Mouse (Mus musculus): Measurements from ENCODE around the gene Tmbim6. TPM values are rescaled to one million over a fixed set of nuclear protein-coding genes. Genes with fewer than 3 reads are reported as not detected.
"Not testable (repeated sequence)": the region's sequence is repeated elsewhere in the genome, so short reads cannot be mapped to it uniquely, and the experiment has no call there.

Tmbim6 gene
- polyA plus RNA-seq, 1 experiment from 2014 or later = 246 TPM

DNA sequence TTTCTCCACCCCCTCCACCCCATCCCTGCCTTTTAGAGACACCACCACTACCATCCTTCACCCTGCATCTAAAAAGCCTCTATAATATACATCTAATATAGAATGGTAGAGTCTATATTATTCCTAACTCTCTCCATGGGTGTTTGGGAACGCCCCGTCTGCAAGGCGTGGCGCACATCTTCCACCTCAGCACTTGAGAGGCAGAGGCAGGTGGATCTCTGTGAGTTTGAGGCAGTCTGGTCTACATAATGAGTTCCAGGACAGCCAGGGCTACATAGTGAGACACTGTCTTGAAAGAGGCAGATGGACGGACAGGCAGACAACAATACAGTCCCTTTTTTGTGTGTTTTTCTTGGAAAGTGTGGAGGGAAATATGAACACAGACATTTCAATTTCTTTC, 17.6 kb upstream of the Tmbim6 start:
- Histone ChIP-seq H3K27ac (ENCODE audit: low read depth, low read length) (no peak overlapping the region), H3K4me3 (ENCODE audit: low read depth, low read length) (no peak overlapping the region), H3K36me3 (ENCODE audit: control insufficient read depth, insufficient read depth, low read length) (no peaks in the 10 kb centered on the region), H3K9ac (ENCODE audit: low read length) (no peak overlapping the region), H3K4me2 (ENCODE audit: low read depth) (no peak overlapping the region), H3K9me3 (ENCODE audit: control insufficient read depth, low read length) (no peaks in the 10 kb centered on the region), H3K4me1 (ENCODE audit: control insufficient read depth, insufficient read depth, low read length) (no peaks in the 10 kb centered on the region), H3K27me3 (ENCODE audit: control insufficient read depth, insufficient read depth, low read length) (no peaks in the 10 kb centered on the region)
- 94% methylated on average over 5 of the region's 5 CpGs for WGBS
- ATAC-seq (ENCODE audit: insufficient read depth, low FRiP score, low TSS enrichment) (no peak), DNase-seq (ENCODE audit: low spot score) (no peak)

DNA sequence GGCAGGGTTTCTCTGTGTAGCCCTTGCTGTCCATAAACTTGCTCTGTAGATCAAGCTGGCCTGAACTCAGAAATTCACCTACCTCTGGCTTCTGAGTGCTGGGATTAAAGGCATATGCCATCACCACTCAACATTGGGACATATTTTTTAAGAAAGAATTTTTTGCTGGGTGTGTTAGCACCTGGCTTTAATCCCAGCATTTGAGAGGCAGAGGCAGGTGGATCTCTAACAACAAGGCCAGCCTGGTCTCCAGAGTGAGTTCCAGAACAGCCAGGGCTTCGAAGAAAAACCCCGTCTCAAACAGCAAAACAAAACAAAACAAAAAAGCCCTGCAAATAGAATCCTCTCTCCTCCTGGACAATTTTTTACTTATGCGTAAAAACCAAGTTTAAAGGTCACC, 17.1 kb upstream of the Tmbim6 start:
- Histone ChIP-seq H3K9me3 (ENCODE audit: control insufficient read depth, low read length) (no peaks in the 10 kb centered on the region), H3K4me2 (ENCODE audit: low read depth) (no peak overlapping the region), H3K9ac (ENCODE audit: low read length) (no peak overlapping the region), H3K27me3 (ENCODE audit: control insufficient read depth, insufficient read depth, low read length) (no peaks in the 10 kb centered on the region), H3K4me1 (ENCODE audit: control insufficient read depth, insufficient read depth, low read length) (no peaks in the 10 kb centered on the region), H3K36me3 (ENCODE audit: control insufficient read depth, insufficient read depth, low read length) (no peaks in the 10 kb centered on the region), H3K27ac (ENCODE audit: low read depth, low read length) (no peak overlapping the region), H3K4me3 (ENCODE audit: low read depth, low read length) (no peak overlapping the region)
- 91% methylated on average over 3 of the region's 3 CpGs for WGBS
- ATAC-seq (ENCODE audit: insufficient read depth, low FRiP score, low TSS enrichment) (no peak), DNase-seq (ENCODE audit: low spot score) (no peak)

DNA sequence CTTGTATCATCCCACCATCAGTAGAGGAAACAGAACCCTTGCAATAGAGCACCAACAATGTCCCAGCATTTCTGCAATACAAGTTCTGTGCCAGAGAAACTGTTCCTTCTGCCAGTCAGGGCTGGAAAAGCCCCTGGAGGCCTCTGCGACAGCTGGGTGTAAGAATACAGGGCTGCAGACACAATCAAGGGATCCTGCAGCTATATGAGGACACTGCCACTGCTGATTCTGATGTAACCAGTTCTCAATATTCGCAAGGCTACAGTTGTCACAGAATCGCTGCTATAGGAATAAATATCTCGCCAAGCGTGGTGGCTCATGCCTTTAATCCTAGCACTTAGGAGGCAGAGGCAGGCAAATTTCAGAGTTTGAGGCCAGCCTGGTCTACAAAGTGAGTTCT, 16.4 kb upstream of the Tmbim6 start:
- Histone ChIP-seq H3K9ac (ENCODE audit: low read length) (no peak overlapping the region), H3K27me3 (ENCODE audit: control insufficient read depth, insufficient read depth, low read length) (no peaks in the 10 kb centered on the region), H3K9me3 (ENCODE audit: control insufficient read depth, low read length) (no peaks in the 10 kb centered on the region), H3K4me3 (ENCODE audit: low read depth, low read length) (no peak overlapping the region), H3K27ac (ENCODE audit: low read depth, low read length) (no peak overlapping the region), H3K36me3 (ENCODE audit: control insufficient read depth, insufficient read depth, low read length) (no peaks in the 10 kb centered on the region), H3K4me1 (ENCODE audit: control insufficient read depth, insufficient read depth, low read length) (no peaks in the 10 kb centered on the region), H3K4me2 (ENCODE audit: low read depth) (no peak overlapping the region)
- ATAC-seq (ENCODE audit: insufficient read depth, low FRiP score, low TSS enrichment) (no peak), DNase-seq (ENCODE audit: low spot score) (no peak)
- 91% methylated on average over 5 of the region's 5 CpGs for WGBS

DNA sequence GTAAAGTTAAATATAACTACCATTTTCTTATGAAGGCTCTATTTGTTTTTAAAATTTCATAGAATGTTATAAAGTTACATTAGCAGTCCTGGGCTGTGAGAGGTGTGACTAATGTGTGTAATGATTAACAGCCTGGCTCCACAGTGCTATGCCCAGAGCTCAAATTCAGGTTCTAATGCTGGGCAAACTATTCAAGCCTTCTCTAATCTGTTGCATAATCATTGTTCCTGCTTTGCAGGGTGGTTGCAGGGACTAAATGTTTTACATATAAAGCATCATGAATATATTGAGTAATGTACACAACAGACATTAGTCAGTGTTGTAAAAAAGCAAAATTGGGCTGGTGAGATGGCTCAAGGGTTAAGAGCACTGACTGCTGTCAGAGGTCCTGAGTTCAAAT, 9.8 kb upstream of the Tmbim6 start:
- Histone ChIP-seq H3K36me3 (ENCODE audit: control insufficient read depth, insufficient read depth, low read length) (no peaks in the 10 kb centered on the region), H3K4me3 (ENCODE audit: low read depth, low read length) (no peak overlapping the region), H3K27ac (ENCODE audit: low read depth, low read length) (no peak overlapping the region), H3K9ac (ENCODE audit: low read length) (no peak overlapping the region), H3K27me3 (ENCODE audit: control insufficient read depth, insufficient read depth, low read length) (no peaks in the 10 kb centered on the region), H3K4me1 (ENCODE audit: control insufficient read depth, insufficient read depth, low read length) (no peaks in the 10 kb centered on the region), H3K4me2 (ENCODE audit: low read depth) (no peak overlapping the region), H3K9me3 (ENCODE audit: control insufficient read depth, low read length) (no peaks in the 10 kb centered on the region)
- DNase-seq (ENCODE audit: low spot score) (no peak), ATAC-seq (ENCODE audit: insufficient read depth, low FRiP score, low TSS enrichment) (no peak)

DNA sequence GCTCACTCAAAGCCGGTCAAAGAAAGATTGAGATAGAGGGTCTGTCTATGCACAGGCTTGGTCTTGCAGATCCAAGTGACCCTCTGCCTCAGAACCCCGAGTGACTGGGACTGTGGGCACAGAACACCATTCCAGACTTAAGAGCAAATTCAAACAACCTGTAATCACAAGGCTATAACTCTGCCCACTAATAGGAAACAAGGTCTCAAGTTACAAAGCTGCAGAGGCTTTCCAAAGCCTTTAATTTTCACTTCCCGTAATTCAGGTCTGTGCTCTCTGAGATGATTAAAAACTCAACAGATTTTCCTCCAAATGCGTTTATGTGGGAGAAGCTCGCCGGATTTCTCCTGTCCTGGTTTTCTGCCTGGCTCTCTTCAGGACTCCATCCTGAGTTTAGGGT, 8.6 kb upstream of the Tmbim6 start:
- H3K9ac ChIP-seq (ENCODE audit: low read length) = no peak overlapping the region
- no peak for DNase-seq (ENCODE audit: low spot score)
- H3K4me2 ChIP-seq (ENCODE audit: low read depth) = no peak overlapping the region
- no peak overlapping the region for H3K27ac ChIP-seq (ENCODE audit: low read depth, low read length)
- no peaks in the 10 kb centered on the region for H3K9me3 ChIP-seq (ENCODE audit: control insufficient read depth, low read length)
- H3K36me3 ChIP-seq (ENCODE audit: control insufficient read depth, insufficient read depth, low read length) = no peaks in the 10 kb centered on the region
- H3K4me1 ChIP-seq (ENCODE audit: control insufficient read depth, insufficient read depth, low read length) = no peaks in the 10 kb centered on the region
- WGBS = 63% methylated on average over 6 of the region's 6 CpGs
- H3K4me3 ChIP-seq (ENCODE audit: low read depth, low read length) = no peak overlapping the region
- ATAC-seq (ENCODE audit: insufficient read depth, low FRiP score, low TSS enrichment) = no peak
- no peaks in the 10 kb centered on the region for H3K27me3 ChIP-seq (ENCODE audit: control insufficient read depth, insufficient read depth, low read length)

DNA sequence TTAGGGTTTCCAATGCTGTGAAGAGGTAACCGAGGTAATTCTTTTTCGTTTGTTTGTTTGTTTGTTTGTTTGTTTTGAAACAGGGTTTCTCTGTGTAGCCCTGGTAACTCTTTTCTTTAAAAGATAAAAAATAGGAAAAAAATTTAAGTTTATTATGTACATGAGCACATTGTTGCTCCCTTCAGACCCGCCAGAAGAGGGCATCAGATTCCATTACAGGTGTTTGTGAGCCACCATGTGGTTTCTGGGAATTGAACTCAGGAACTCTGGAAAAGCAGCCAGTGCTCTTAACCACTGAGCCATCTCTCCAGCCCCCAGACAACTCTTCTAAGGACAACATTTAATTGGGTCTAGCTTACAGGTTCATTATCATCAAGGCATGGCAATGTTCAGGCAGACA, 6.6 kb upstream of the Tmbim6 start:
- ATAC-seq (ENCODE audit: insufficient read depth, low FRiP score, low TSS enrichment); H3K9me3 ChIP-seq (ENCODE audit: control insufficient read depth, low read length); H3K9ac ChIP-seq (ENCODE audit: low read length); H3K27ac ChIP-seq (ENCODE audit: low read depth, low read length); DNase-seq (ENCODE audit: low spot score); H3K4me1 ChIP-seq (ENCODE audit: control insufficient read depth, insufficient read depth, low read length); H3K4me3 ChIP-seq (ENCODE audit: low read depth, low read length); H3K4me2 ChIP-seq (ENCODE audit: low read depth); H3K27me3 ChIP-seq (ENCODE audit: control insufficient read depth, insufficient read depth, low read length); H3K36me3 ChIP-seq (ENCODE audit: control insufficient read depth, insufficient read depth, low read length): not testable (repeated sequence)
- 70% methylated on average over 3 of the region's 3 CpGs for WGBS

DNA sequence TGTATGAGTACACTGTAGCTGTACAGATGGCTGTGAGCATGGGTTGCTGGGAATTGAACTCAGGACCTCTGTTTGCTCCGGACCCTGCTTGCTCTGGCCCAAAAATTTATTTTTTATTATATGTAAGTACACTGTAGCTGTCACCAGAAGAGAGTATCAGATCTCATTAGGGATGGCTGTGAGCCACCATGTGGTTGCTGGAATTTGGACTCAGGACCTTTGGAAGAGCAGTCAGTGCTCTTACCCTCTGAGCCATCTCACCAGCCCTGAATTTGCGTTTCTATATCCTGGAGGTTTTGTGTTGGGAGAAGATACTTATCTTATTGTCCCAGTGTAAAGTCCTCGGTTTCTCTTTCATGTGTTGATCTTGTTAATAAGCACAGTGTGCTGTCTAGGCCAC, 5.9 kb upstream of the Tmbim6 start:
- no peaks in the 10 kb centered on the region for H3K9me3 ChIP-seq (ENCODE audit: control insufficient read depth, low read length)
- no peak for DNase-seq (ENCODE audit: low spot score)
- no peaks in the 10 kb centered on the region for H3K4me1 ChIP-seq (ENCODE audit: control insufficient read depth, insufficient read depth, low read length)
- no peaks in the 10 kb centered on the region for H3K36me3 ChIP-seq (ENCODE audit: control insufficient read depth, insufficient read depth, low read length)
- ATAC-seq (ENCODE audit: insufficient read depth, low FRiP score, low TSS enrichment) = no peak
- no peak overlapping the region for H3K4me2 ChIP-seq (ENCODE audit: low read depth)
- H3K9ac ChIP-seq (ENCODE audit: low read length) = no peak overlapping the region
- no peak overlapping the region for H3K27ac ChIP-seq (ENCODE audit: low read depth, low read length)
- 84% methylated on average over 3 of the region's 3 CpGs for WGBS
- no peaks in the 10 kb centered on the region for H3K27me3 ChIP-seq (ENCODE audit: control insufficient read depth, insufficient read depth, low read length)
- H3K4me3 ChIP-seq (ENCODE audit: low read depth, low read length) = no peak overlapping the region

DNA sequence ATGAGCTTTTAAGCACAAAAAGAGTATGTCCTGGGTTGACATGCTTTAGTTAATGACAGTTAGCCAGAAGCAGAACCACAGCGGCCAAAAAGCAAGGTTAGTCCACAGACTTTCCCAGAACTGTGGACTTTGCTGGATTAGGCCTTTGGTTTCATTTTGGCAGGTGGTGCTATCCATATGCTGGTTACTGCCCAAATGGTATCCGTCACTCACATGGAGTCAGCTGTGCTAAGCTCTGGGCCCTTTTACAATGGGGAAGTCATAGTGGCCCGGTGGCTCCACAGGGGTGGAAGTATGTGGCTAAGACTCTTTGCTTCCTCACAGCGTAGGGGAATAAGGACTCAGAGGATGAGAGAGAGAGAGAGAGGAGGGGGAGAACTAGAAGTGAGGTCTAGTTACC, 4.7 kb upstream of the Tmbim6 start:
- H3K27me3 ChIP-seq (ENCODE audit: control insufficient read depth, insufficient read depth, low read length) = no peaks in the 10 kb centered on the region
- H3K9me3 ChIP-seq (ENCODE audit: control insufficient read depth, low read length) = no peaks in the 10 kb centered on the region
- no peak overlapping the region for H3K4me3 ChIP-seq (ENCODE audit: low read depth, low read length)
- no peak overlapping the region for H3K9ac ChIP-seq (ENCODE audit: low read length)
- no peak overlapping the region for H3K4me2 ChIP-seq (ENCODE audit: low read depth)
- ATAC-seq (ENCODE audit: insufficient read depth, low FRiP score, low TSS enrichment) (no peak), DNase-seq (ENCODE audit: low spot score) (no peak)
- no peaks in the 10 kb centered on the region for H3K4me1 ChIP-seq (ENCODE audit: control insufficient read depth, insufficient read depth, low read length)
- no peaks in the 10 kb centered on the region for H3K36me3 ChIP-seq (ENCODE audit: control insufficient read depth, insufficient read depth, low read length)
- WGBS = 75% methylated on average over 4 of the region's 4 CpGs
- H3K27ac ChIP-seq (ENCODE audit: low read depth, low read length) = no peak overlapping the region

DNA sequence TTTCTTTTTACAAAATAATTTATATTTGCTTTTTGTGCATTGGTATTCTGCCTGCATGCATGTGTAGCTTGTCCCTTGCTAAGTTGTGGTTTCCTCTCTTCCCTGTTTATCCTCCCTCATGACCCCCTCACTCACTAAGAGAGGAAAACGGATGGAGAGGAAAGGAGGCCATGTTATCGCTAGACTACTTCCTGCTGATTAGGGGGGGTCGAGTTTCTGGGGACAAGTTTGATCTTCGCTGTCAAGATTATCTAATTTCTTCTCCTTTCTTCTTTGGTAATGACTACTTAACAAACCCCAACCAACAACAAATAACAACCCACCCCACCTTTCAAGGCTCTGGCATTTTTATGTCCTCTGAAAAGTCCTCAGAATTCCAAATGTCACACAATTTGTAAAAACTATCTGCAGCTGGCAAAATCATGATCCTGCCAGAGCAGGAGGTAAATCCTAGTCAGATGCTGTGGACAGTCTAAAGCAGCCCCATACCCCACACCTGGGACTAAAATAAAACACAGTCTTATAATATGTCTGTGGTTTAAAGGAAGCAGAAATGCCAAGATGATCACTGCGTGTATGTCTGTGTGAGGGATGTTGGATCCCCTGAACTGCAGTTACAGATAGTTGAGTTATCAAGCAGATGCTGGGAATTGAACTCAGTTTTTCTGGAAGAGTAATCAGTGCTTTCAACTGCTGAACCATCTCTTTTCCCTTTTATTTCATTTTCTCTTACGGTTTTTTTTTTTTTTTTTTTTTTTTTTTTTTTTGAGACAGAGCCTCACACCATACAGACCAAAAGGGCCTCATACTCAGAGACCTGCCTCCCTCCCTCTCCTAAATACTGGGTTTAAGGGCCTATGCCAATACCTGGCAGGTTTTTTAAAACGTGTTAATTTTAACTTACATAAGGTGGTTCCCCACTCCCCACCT, 1.9 kb upstream of the Tmbim6 start:
- 77% methylated on average over 7 of the region's 7 CpGs for WGBS
- Histone ChIP-seq H3K27me3 (ENCODE audit: control insufficient read depth, insufficient read depth, low read length) (no peaks in the 10 kb centered on the region), H3K27ac (ENCODE audit: low read depth, low read length) (no peak overlapping the region), H3K4me3 (ENCODE audit: low read depth, low read length) (no peak overlapping the region), H3K36me3 (ENCODE audit: control insufficient read depth, insufficient read depth, low read length) (no peaks in the 10 kb centered on the region), H3K9ac (ENCODE audit: low read length) (no peak overlapping the region), H3K4me1 (ENCODE audit: control insufficient read depth, insufficient read depth, low read length) (peaks cover 7% of the 10 kb centered on the region), H3K4me2 (ENCODE audit: low read depth) (no peak overlapping the region), H3K9me3 (ENCODE audit: control insufficient read depth, low read length) (no peaks in the 10 kb centered on the region)
- ATAC-seq (ENCODE audit: insufficient read depth, low FRiP score, low TSS enrichment) = no peak
- DNase-seq (ENCODE audit: low spot score) = no peak

Data from neural tube, embryonic 11.5 days (tissue).